In genomic region chr6:55240591-55241260, GRCm38 (mm10) we compare ENCODE assay signal across 25 mouse cellular contexts. TPM values are rescaled to one million over a fixed set of nuclear protein-coding genes. Genes with fewer than 3 reads are reported as not detected.
DNase-seq lines count a peak whose midpoint lies in the region; ATAC-seq and TF ChIP-seq lines count a peak whose summit lies in the region.
"Had no signal": no experiment of that assay in that cellular context is flagged by ENCODE, and none has a peak within 500 bp of the region (broad histone marks: within the 10 kb centered on the region; RNA-seq: fewer than 3 reads in every experiment).

No protein-coding gene starts in this region.

- no peak overlapping the region; the same call in 1 of the 2 replicates for H3K4me2 ChIP-seq in heart, embryonic 12.5 days
- H3K4me2 ChIP-seq in limb, embryonic 15.5 days: no peak overlapping the region
- no peak overlapping the region for H3K4me2 ChIP-seq in heart, embryonic 16.5 days (ENCODE audit: low read depth, low read length)
- H3K4me2 ChIP-seq: forebrain, embryonic 13.5 days; hindbrain, embryonic 12.5 days; intestine, embryonic 15.5 days; limb, embryonic 13.5 days; liver, embryonic 12.5 days; neural tube, embryonic 13.5 days had no signal

- no peak for DNase-seq in gastrocnemius, adult 2 months
- no peak for DNase-seq in gastrocnemius, postnatal 25 days
- no peak for DNase-seq in heart, postnatal 36 days
- DNase-seq in limb, embryonic 10.5 days (ENCODE audit: low spot score): no peak
- no peak for DNase-seq in neural tube, embryonic 10.5 days (ENCODE audit: extremely low spot score, low spot score)
- DNase-seq: adrenal gland, adult 8-10 months; cerebellum, adult 8-10 months; gastrocnemius, postnatal 14 days; liver, postnatal 0 days; thymus, adult 2 months; thymus, postnatal 36 days had no signal

- peaks cover 30% of the 10 kb centered on the region for H3K4me1 ChIP-seq in heart, embryonic 12.5 days (replicated peaks)
- peaks cover 14% of the 10 kb centered on the region for H3K4me1 ChIP-seq in limb, embryonic 15.5 days
- no peaks in the 10 kb centered on the region for H3K4me1 ChIP-seq in limb, embryonic 10.5 days
- peaks cover 19% of the 10 kb centered on the region for H3K4me1 ChIP-seq in heart, embryonic 16.5 days (ENCODE audit: control insufficient read depth, insufficient read depth, low read length)
- H3K4me1 ChIP-seq: forebrain, embryonic 13.5 days; hindbrain, embryonic 12.5 days; midbrain, embryonic 10.5 days had no signal

- no peak overlapping the region for H3K4me3 ChIP-seq in gastrocnemius, adult 2 months
- no peak overlapping the region for H3K4me3 ChIP-seq in heart, embryonic 12.5 days
- H3K4me3 ChIP-seq in limb, embryonic 15.5 days: no peak overlapping the region
- H3K4me3 ChIP-seq in limb, embryonic 10.5 days: no peak overlapping the region
- no peak overlapping the region for H3K4me3 ChIP-seq in heart, embryonic 16.5 days (ENCODE audit: low read length)
- H3K4me3 ChIP-seq: forebrain, embryonic 13.5 days; hindbrain, embryonic 12.5 days; intestine, embryonic 15.5 days; limb, embryonic 13.5 days; liver, embryonic 12.5 days; midbrain, embryonic 10.5 days; myocyte; neural tube, embryonic 13.5 days had no signal

- TF ChIP-seq CTCF in gastrocnemius, adult 2 months (IDR thresholded peaks at IDR 0.05): no peak

- intact Hi-C loops in gastrocnemius, adult 2 months (cut with DNase I): loop anchor here (5.0 kb wide), 1 partner anchor 92 kb away; no protein-coding TSS in a partner anchor
- intact Hi-C loops in heart, postnatal 36 days (cut with DNase I): loop anchor here (2.0 kb wide), 1 partner anchor 90 kb away; no protein-coding TSS in a partner anchor

- ATAC-seq in heart, embryonic 12.5 days (ENCODE audit: insufficient number of reproducible peaks, low FRiP score): no peak; the same call in 1 of the 2 replicates
- no peak for ATAC-seq in limb, embryonic 15.5 days (ENCODE audit: insufficient number of reproducible peaks, low FRiP score, low TSS enrichment, low read depth)
- ATAC-seq in heart, embryonic 16.5 days (replicated peaks; ENCODE audit: extremely low read depth, insufficient read depth, low FRiP score): no peak
- ATAC-seq: forebrain, embryonic 13.5 days; hindbrain, postnatal 0 days; liver, embryonic 12.5 days; liver, postnatal 0 days had no signal

- H3K9me3 ChIP-seq in heart, embryonic 12.5 days (replicated peaks): no peaks in the 10 kb centered on the region
- H3K9me3 ChIP-seq in limb, embryonic 15.5 days: no peaks in the 10 kb centered on the region
- H3K9me3 ChIP-seq in limb, embryonic 10.5 days (replicated peaks): no peaks in the 10 kb centered on the region
- H3K9me3 ChIP-seq in heart, embryonic 16.5 days (replicated peaks; ENCODE audit: control insufficient read depth, low read length): no peaks in the 10 kb centered on the region
- H3K9me3 ChIP-seq: forebrain, embryonic 13.5 days; G1E; hindbrain, embryonic 12.5 days; intestine, embryonic 15.5 days; limb, embryonic 13.5 days; liver, embryonic 12.5 days; midbrain, embryonic 10.5 days; neural tube, embryonic 13.5 days had no signal

- no peaks in the 10 kb centered on the region for H3K27me3 ChIP-seq in heart, embryonic 12.5 days (replicated peaks)
- no peaks in the 10 kb centered on the region for H3K27me3 ChIP-seq in limb, embryonic 15.5 days
- H3K27me3 ChIP-seq in limb, embryonic 10.5 days (ENCODE audit: low read depth, poor library complexity, severe bottlenecking): no peaks in the 10 kb centered on the region
- H3K27me3 ChIP-seq in heart, embryonic 16.5 days (ENCODE audit: control insufficient read depth, insufficient read depth, low read length): no peaks in the 10 kb centered on the region
- H3K27me3 ChIP-seq: forebrain, embryonic 13.5 days; hindbrain, embryonic 12.5 days; intestine, embryonic 15.5 days; limb, embryonic 13.5 days; liver, embryonic 12.5 days; neural tube, embryonic 13.5 days had no signal

- no peaks in the 10 kb centered on the region for H3K36me3 ChIP-seq in heart, embryonic 12.5 days
- 0 out of 2 replicates have a peak, but pooled peaks cover 6% of the 10 kb centered on the region for H3K36me3 ChIP-seq in limb, embryonic 15.5 days
- 0 out of 2 replicates have a peak, but pooled peaks cover 10% of the 10 kb centered on the region for H3K36me3 ChIP-seq in limb, embryonic 10.5 days
- no peaks in the 10 kb centered on the region for H3K36me3 ChIP-seq in heart, embryonic 16.5 days (ENCODE audit: control insufficient read depth, insufficient read depth)
- H3K36me3 ChIP-seq: G1E; hindbrain, embryonic 12.5 days; intestine, embryonic 15.5 days; liver, embryonic 12.5 days; neural tube, embryonic 13.5 days had no signal

- no peak overlapping the region for H3K9ac ChIP-seq in heart, embryonic 12.5 days
- no peak overlapping the region for H3K9ac ChIP-seq in limb, embryonic 15.5 days
- H3K9ac ChIP-seq in heart, embryonic 16.5 days (ENCODE audit: low read length): no peak overlapping the region
- H3K9ac ChIP-seq: forebrain, embryonic 13.5 days; hindbrain, embryonic 12.5 days; intestine, embryonic 15.5 days; limb, embryonic 13.5 days; liver, embryonic 12.5 days; liver, postnatal 0 days; neural tube, embryonic 13.5 days had no signal

- peak overlapping the region; percentile 79 for H3K27ac ChIP-seq in gastrocnemius, adult 2 months
- H3K27ac ChIP-seq in heart, embryonic 12.5 days (ENCODE audit: poor library complexity, severe bottlenecking): 0 out of 2 replicates have a peak overlapping the region, but pooled peaks have one; percentile 49
- peak overlapping the region; percentile 3; the same call in 1 of the 2 replicates for H3K27ac ChIP-seq in limb, embryonic 15.5 days
- no peak overlapping the region for H3K27ac ChIP-seq in limb, embryonic 10.5 days
- peak overlapping the region; percentile 89 for H3K27ac ChIP-seq in heart, embryonic 16.5 days (ENCODE audit: low read length)
- H3K27ac ChIP-seq: forebrain, embryonic 13.5 days; hindbrain, embryonic 12.5 days; hindbrain, postnatal 0 days; intestine, embryonic 15.5 days; limb, embryonic 13.5 days; liver, embryonic 12.5 days; macrophage; midbrain, embryonic 10.5 days; neural tube, embryonic 13.5 days had no signal

- WGBS in heart, embryonic 12.5 days: 64% methylated on average over 9 of the region's 9 CpGs
- WGBS in limb, embryonic 15.5 days: 88% methylated on average over 9 of the region's 9 CpGs
- 89% methylated on average over 9 of the region's 9 CpGs for WGBS in limb, embryonic 10.5 days
- WGBS in heart, embryonic 16.5 days: 79% methylated on average over 9 of the region's 9 CpGs

RNA-seq across cellular contexts. Expression of gene Mindy4, which starts 37.5 kb away (rescaled TPM):
- 1 to 10 TPM; 2.7 to 3.8 TPM for total RNA-seq in gastrocnemius, adult 2 months (2021)
- total RNA-seq in gastrocnemius, postnatal 25 days (2021): 1 to 10 TPM; 1.8 to 2.3 TPM
- polyA plus RNA-seq in heart, embryonic 12.5 days (2016; fragmentation: Nextera tagmentation; extraction: Ambion mirVana): 6.3 and 7.8 TPM in 2 replicates
- total RNA-seq in heart, postnatal 36 days (2021): 1 to 10 TPM; 5.5 to 5.9 TPM
- polyA plus RNA-seq in limb, embryonic 15.5 days (2015; fragmentation: Nextera tagmentation; extraction: Ambion mirVana): 15.0 and 15.2 TPM in 2 replicates
- polyA plus RNA-seq in limb, embryonic 10.5 days (2016; fragmentation: Nextera tagmentation; extraction: Ambion mirVana): 15.5 and 16.2 TPM in 2 replicates
- 7.0 and 9.1 TPM in 2 replicates for polyA plus RNA-seq in heart, embryonic 16.5 days (2015; fragmentation: Nextera tagmentation; extraction: Ambion mirVana)
- polyA plus RNA-seq: G1E had no signal
